Comparison of ENCODE assay signal across 25 mouse cellular contexts in the genomic region with DNA sequence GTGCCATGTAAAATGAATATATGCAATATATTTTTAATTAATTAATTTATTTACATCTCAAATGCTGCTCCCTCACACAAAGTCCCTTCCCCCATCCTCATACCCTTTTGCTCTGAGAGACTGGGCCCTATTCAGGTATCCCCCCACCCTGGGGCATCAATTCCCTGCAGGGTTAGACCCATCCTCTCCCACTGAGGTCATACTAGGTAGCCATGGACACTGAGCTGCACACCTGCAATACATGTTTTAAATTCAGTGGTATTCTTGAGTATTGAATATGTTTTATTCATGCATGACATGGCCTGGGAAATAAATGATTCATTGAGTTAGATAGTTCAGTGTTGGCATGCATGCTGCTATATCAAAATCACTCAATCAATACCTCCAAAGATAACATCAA.
"Had no signal": no experiment of that assay in that cellular context is flagged by ENCODE, and none has a peak within 500 bp of the region (broad histone marks: within the 10 kb centered on the region; RNA-seq: fewer than 3 reads in every experiment).

No protein-coding gene starts in this region.

- H3K27ac ChIP-seq: left cerebral cortex, adult 2 months; limb, embryonic 13.5 days; liver, embryonic 12.5 days; liver, embryonic 15.5 days; lung, embryonic 15.5 days; midbrain, embryonic 12.5 days; neural tube, embryonic 12.5 days; neural tube, embryonic 15.5 days; stomach, postnatal 0 days had no signal

- H3K36me3 ChIP-seq: limb, embryonic 13.5 days; liver, embryonic 12.5 days; liver, embryonic 15.5 days; lung, embryonic 15.5 days; midbrain, embryonic 12.5 days; neural tube, embryonic 12.5 days; neural tube, embryonic 15.5 days had no signal

- H3K4me3 ChIP-seq: left cerebral cortex, adult 2 months; limb, embryonic 13.5 days; liver, embryonic 12.5 days; liver, embryonic 15.5 days; lung, embryonic 15.5 days; megakaryocyte, embryonic 14.5 days; midbrain, embryonic 12.5 days; neural tube, embryonic 12.5 days; neural tube, embryonic 15.5 days had no signal

- ATAC-seq: inflammation-experienced regulatory T-cells, adult 6 months; intestine, embryonic 16.5 days; liver, embryonic 12.5 days had no signal

- DNase-seq: kidney, adult 18-20 months; kidney, adult 9 months; kidney, postnatal 14 days; kidney, postnatal 4 days; liver; lung, adult 18-20 months; lung, postnatal 10 days; lung, postnatal 36 days; retina, postnatal 1 day; right cerebral cortex, postnatal 25 days; thymus, adult 2 months; thymus, postnatal 14 days; thymus, postnatal 4 days had no signal

- H3K4me2 ChIP-seq: limb, embryonic 13.5 days; liver, embryonic 12.5 days; liver, embryonic 15.5 days; lung, embryonic 15.5 days; midbrain, embryonic 12.5 days; neural tube, embryonic 12.5 days; neural tube, embryonic 15.5 days had no signal

- H3K4me1 ChIP-seq: limb, embryonic 13.5 days; liver, embryonic 12.5 days; liver, embryonic 15.5 days; lung, embryonic 15.5 days; megakaryocyte, embryonic 14.5 days; midbrain, embryonic 12.5 days; neural tube, embryonic 12.5 days; neural tube, embryonic 15.5 days had no signal

- H3K9me3 ChIP-seq: limb, embryonic 13.5 days; liver, embryonic 12.5 days; liver, embryonic 15.5 days; lung, embryonic 15.5 days; megakaryocyte, embryonic 14.5 days; midbrain, embryonic 12.5 days; neural tube, embryonic 12.5 days; neural tube, embryonic 15.5 days had no signal

- H3K9ac ChIP-seq: limb, embryonic 13.5 days; liver, embryonic 12.5 days; liver, embryonic 15.5 days; lung, embryonic 15.5 days; midbrain, embryonic 12.5 days; neural tube, embryonic 12.5 days; neural tube, embryonic 15.5 days had no signal

- H3K27me3 ChIP-seq: limb, embryonic 13.5 days; liver, embryonic 12.5 days; liver, embryonic 15.5 days; lung, embryonic 15.5 days; megakaryocyte, embryonic 14.5 days; midbrain, embryonic 12.5 days; neural tube, embryonic 12.5 days; neural tube, embryonic 15.5 days had no signal
